Mouse (Mus musculus) spleen, postnatal 4 days (tissue): Measurements from ENCODE around the gene Kat2b.
"Not testable (repeated sequence)": the region's sequence is repeated elsewhere in the genome, so short reads cannot be mapped to it uniquely, and the experiment has no call there.

Experiments
- DNase-seq, 2 experiments: peaks; one replicate each; pipeline ENCODE4 v3.0.0; 2022; ENCODE audit warnings: low spot score in 2 of 2

Gene Kat2b

DNA sequence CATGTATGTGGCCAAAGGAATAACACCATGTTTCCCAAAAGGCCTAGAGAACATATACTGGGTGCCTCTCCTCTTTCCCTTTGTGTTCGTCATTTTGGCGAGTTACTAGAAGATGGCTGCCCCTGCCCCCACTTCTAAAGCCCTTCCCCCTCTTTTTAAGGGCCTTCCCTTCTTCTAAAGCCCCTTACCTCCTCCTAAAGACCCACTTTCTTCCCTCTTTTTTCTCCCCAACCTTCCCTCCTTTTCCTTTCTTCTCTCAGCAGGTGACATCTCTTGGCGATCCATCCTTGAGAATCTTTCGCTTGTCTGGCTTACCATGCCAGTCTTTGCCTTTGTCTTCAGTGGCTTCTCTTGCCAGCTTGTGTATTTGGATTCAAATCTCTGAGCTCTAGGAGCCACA lies 31.9 kb downstream of the Kat2b start:
- no peak for DNase-seq

GRCm38 (mm10) chr17:53603236-53603635 lies 36.6 kb downstream of the Kat2b start:
- DNase-seq, result not testable (repeated sequence)

GRCm38 (mm10) chr17:53606082-53606481 lies 39.4 kb downstream of the Kat2b start:
- not testable (repeated sequence) for DNase-seq

GRCm38 (mm10) chr17:53608924-53609323 lies 42.3 kb downstream of the Kat2b start:
- DNase-seq, result not testable (repeated sequence)

- no peak for DNase-seq
Measured at GRCm38 (mm10) chr17:53617295-53617957, 50.8 kb downstream of the Kat2b start.

GRCm38 (mm10) chr17:53618369-53618768 lies 51.7 kb downstream of the Kat2b start:
- DNase-seq, result no peak

GRCm38 (mm10) chr17:53619391-53619790 lies 52.7 kb downstream of the Kat2b start:
- DNase-seq, result no peak

DNA sequence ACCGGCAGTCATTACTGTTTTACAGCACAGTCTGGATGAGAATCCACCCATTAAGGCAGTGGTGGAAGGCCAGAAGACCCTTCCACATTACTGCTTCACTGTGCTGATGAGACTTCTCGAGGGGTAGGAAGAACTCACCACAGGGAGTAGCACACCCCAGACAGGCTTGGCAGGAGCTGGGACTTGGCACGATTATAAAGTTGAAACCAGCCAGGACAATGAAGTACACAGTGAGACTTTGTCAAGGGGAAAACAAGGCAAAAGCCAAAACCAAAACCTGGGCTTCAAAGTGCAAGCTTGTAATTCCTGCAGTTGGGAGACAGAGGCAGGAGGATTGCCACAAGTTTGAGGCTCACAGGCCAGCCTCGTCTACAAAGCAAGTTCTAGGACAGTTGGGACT lies 54.0 kb downstream of the Kat2b start:
- DNase-seq, result no peak

- no peak for DNase-seq
Measured at GRCm38 (mm10) chr17:53622125-53622524, 55.5 kb downstream of the Kat2b start.

- no peak for DNase-seq
Measured at GRCm38 (mm10) chr17:53623762-53624161, 57.1 kb downstream of the Kat2b start.

GRCm38 (mm10) chr17:53626160-53626559 lies 59.5 kb downstream of the Kat2b start:
- no peak for DNase-seq

GRCm38 (mm10) chr17:53627497-53627896 lies 60.8 kb downstream of the Kat2b start:
- no peak for DNase-seq

DNA sequence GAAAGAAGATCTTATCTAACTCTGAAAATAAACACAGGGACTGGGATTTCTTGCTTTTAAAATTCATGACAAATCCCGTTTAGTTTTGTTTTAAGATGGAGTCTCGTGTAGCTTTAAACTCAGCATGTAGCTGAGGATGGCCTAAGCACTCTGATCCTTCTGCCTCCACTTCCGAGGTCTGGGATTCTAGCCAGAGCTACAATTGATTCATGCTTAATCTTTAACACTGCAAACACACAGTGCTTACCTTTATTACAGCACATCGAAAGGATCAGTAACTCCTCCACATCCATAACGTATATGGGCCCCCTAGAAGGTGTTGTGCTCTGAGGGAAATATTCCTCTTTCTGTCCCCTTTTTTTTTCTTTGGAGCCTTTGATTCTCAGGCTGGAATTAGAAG lies 61.5 kb downstream of the Kat2b start:
- no peak for DNase-seq

DNA sequence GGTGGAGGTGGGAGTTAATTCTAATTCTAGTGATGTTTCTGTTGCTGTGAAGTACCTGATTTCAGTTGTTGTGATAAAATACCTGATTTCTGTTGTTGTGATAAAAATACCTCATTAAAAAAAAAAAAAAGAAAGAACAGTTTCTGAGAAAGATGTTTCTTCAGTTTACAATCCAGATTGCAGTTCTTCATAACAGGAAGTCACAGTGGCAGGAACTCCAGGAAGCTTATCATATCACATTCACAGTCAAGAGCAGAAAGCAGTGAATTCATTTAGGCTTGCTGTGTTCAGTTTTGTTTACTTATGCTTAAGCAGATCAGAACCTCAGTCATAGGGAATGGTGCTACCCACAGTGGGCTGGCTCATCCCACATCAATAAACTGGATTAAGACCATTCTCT lies 64.7 kb downstream of the Kat2b start:
- DNase-seq, result no peak

GRCm38 (mm10) chr17:53643360-53643759 lies 76.7 kb downstream of the Kat2b start:
- DNase-seq, result no peak

- DNase-seq, result no peak
Measured at GRCm38 (mm10) chr17:53650251-53650661, 83.6 kb downstream of the Kat2b start.

DNA sequence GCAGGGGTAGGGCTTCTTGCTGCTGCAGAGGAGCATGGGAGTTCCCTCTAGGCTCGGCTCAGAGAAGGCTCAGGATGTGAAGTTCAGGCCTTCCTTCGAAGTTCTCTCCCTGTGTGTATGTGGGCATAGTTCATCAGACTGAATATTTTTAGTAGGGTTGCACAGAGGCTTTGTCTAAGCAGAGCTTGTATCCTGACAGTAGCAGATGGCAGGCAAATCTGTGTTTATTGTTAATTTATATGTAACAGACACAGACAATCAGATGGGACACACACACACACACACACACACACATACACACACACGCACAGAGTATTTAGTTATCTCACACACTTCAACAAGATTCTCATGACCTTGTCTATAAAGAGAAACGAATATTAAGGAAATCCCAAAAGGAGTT lies 87.9 kb downstream of the Kat2b start:
- DNase-seq, result no peak

DNA sequence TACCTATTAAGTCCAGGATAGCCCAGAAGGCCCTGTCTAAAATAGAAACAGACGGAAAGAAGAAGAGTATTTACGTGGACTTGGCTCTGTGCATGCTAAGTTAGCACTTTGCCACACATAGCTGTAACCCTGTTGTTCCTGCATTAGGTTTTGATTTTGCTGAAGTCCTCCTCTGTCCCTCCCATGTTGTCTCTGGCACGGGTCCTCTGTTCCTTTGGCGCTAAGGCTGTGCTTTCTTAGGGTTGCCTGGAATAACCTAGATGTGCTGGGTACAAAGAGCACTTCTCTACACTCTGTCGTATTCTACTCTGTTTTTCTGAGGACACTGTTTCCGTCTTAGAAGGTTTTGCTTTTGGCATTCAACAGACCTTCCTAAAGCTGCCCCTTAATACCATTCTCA lies 88.4 kb downstream of the Kat2b start:
- DNase-seq, result no peak

GRCm38 (mm10) chr17:53655959-53656358 lies 89.3 kb downstream of the Kat2b start:
- DNase-seq, result no peak

GRCm38 (mm10) chr17:53656369-53656860 lies 89.8 kb downstream of the Kat2b start:
- no peak for DNase-seq

DNA sequence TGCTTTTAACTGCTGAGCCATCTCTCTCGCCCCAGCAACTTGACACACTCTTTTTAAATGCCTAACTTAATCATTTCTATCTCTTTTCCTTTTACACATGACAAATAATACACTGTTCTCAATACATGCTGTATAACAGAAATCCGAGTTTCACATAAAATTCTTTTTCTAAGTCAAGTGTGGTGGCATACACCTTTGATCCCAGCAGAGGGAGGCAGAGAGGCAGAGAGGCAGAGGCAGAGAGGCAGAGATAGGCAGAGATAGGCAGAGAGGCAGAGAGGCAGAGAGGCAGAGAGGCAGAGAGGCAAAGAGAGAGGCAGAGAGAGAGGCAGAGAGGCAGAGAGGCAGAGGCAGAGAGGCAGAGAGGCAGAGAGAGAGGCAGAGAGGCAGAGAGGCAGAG lies 90.7 kb downstream of the Kat2b start:
- not testable (repeated sequence) for DNase-seq

GRCm38 (mm10) chr17:53658668-53659067 lies 92.0 kb downstream of the Kat2b start:
- DNase-seq, result no peak

GRCm38 (mm10) chr17:53659230-53659629 lies 92.6 kb downstream of the Kat2b start:
- DNase-seq, result no peak

DNA sequence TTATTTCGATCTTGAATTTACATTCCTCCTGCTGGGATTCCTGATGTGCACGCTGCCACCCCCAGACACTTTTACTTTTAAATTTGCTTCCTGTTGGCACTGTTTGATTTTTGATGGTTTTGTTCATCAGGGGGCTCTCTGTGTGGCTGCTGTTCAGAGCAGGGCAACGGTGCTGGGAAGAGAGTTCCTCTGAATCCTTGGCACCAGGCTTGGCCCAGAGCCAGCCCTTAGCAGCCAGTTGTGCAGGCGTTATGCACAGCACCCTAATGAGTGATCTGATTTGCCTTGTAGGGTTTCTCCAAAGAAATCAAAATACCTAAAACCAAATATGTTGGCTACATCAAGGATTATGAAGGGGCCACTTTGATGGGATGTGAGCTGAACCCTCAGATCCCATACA lies 93.1 kb downstream of the Kat2b start:
- no peak for DNase-seq
